Mouse (Mus musculus) forebrain, embryonic 14.5 days (tissue): ENCODE measurements around the gene Pptc7. TPM values are rescaled to one million over a fixed set of nuclear protein-coding genes. Genes with fewer than 3 reads are reported as not detected.

ENCODE experiments used
- ATAC-seq: fragments of 200-750 bp; cut with Nextera tagmentation; 2 replicates; pipeline ENCODE4 v1.8.0; 2017; ENCODE audit warnings: mild to moderate bottlenecking, moderate library complexity
- DNase-seq: peaks from one replicate; pipeline ENCODE4 v3.0.0-alpha.2; 2015; ENCODE audit warnings: low spot score
- H3K27ac ChIP-seq: fragments of 300-500 bp; sonication (generic); 2 replicates; pipeline ENCODE4 v1.5.1; 2014; ENCODE audit warnings: low read depth, mild to moderate bottlenecking, control low read depth, low read length, moderate library complexity
- H3K27me3 ChIP-seq: fragments of 300-500 bp; sonication (generic); replicated peaks from 2 replicates; pipeline ENCODE4 v1.6.1; 2014; ENCODE audit warnings: low read length, control low read depth, mixed read lengths; ENCODE audit not compliant: control insufficient read depth, insufficient read depth
- H3K36me3 ChIP-seq: fragments of 300-500 bp; sonication (generic); 2 replicates; pipeline ENCODE4 v1.6.1; 2014; ENCODE audit warnings: low read length, control low read depth; ENCODE audit not compliant: control insufficient read depth, insufficient read depth
- H3K4me1 ChIP-seq: fragments of 300-500 bp; sonication (generic); 2 replicates; pipeline ENCODE4 v1.6.1; 2014; ENCODE audit warnings: antibody characterized with exemption, low read length, control low read depth; ENCODE audit not compliant: control insufficient read depth, insufficient read depth
- H3K4me2 ChIP-seq: fragments of 300-500 bp; sonication (generic); 2 replicates; pipeline ENCODE4 v1.6.1; 2014; ENCODE audit warnings: mild to moderate bottlenecking, control low read depth, low read length
- H3K4me3 ChIP-seq: fragments of 300-500 bp; sonication (generic); 2 replicates; pipeline ENCODE4 v1.5.1; 2014; ENCODE audit warnings: low read depth, low read length, control low read depth
- H3K9ac ChIP-seq: fragments of 300-500 bp; sonication (generic); 2 replicates; pipeline ENCODE4 v1.6.1; 2014; ENCODE audit warnings: mild to moderate bottlenecking, low read length, control low read depth, moderate library complexity
- H3K9me3 ChIP-seq: fragments of 300-500 bp; sonication (generic); replicated peaks from 2 replicates; pipeline ENCODE4 v1.6.1; 2016; ENCODE audit warnings: low read length, control low read depth, mixed read lengths; ENCODE audit not compliant: control insufficient read depth
- WGBS: fragments of 180-500 bp; shearing (Covaris S2); extraction: QIAGEN DNeasy Blood & Tissue Kit; methylation state at CpG from one replicate; pipeline ENCODE4 v1.1.7; 2014; 5-methylcytosine and 5-hydroxymethylcytosine counted together
- polyA plus RNA-seq: library from polyadenylated mRNA; unstranded; fragments of >200 nt; fragmentation: Nextera tagmentation; extraction: Ambion mirVana; gene quantifications from 2 replicates; pipeline ENCODE4 v1.2.1, GENCODE M21; 2014

Gene Pptc7
- polyA plus RNA-seq, 1 experiment from 2014 or later: 5.2 TPM

GRCm38 (mm10) chr5:122245186-122245585 is 39.0 kb upstream of the Pptc7 start:
- Histone ChIP-seq H3K27ac (peak overlapping the region; percentile 39; the same call in 1 of the 2 replicates), H3K9ac (no peak overlapping the region), H3K9me3 (no peaks in the 10 kb centered on the region), H3K4me3 (no peak overlapping the region), H3K4me2 (no peak overlapping the region), H3K27me3 (no peaks in the 10 kb centered on the region), H3K4me1 (peaks cover 13% of the 10 kb centered on the region), H3K36me3 (peaks cover 38% of the 10 kb centered on the region)
- ATAC-seq: no peak
- peak; percentile 56 for DNase-seq
- 51% methylated on average over 3 of the region's 3 CpGs for WGBS

- Histone ChIP-seq H3K36me3 (peaks cover 38% of the 10 kb centered on the region), H3K4me2 (no peak overlapping the region)
Measured at GRCm38 (mm10) chr5:122246547-122247167, 37.5 kb upstream of the Pptc7 start.

GRCm38 (mm10) chr5:122247529-122247928 is 36.6 kb upstream of the Pptc7 start:
- no peak for DNase-seq
- ATAC-seq: no peak
- 91% methylated on average over 11 of the region's 11 CpGs for WGBS

More at GRCm38 (mm10) chr5:122246547-122247167, 37.5 kb upstream of the Pptc7 start:
- no peak for ATAC-seq
- Histone ChIP-seq H3K27ac (peak overlapping the region; percentile 17; the same call in 1 of the 2 replicates), H3K4me3 (no peak overlapping the region), H3K27me3 (no peaks in the 10 kb centered on the region), H3K4me1 (peaks cover 13% of the 10 kb centered on the region), H3K9me3 (no peaks in the 10 kb centered on the region), H3K9ac (no peak overlapping the region)
- WGBS: 83% methylated on average over 10 of the region's 10 CpGs
- no peak for DNase-seq

GRCm38 (mm10) chr5:122247934-122248333 is 36.2 kb upstream of the Pptc7 start:
- ATAC-seq: no peak
- Histone ChIP-seq H3K4me3 (no peak overlapping the region), H3K9ac (no peak overlapping the region), H3K27ac (no peak overlapping the region), H3K27me3 (no peaks in the 10 kb centered on the region), H3K36me3 (peaks cover 29% of the 10 kb centered on the region), H3K9me3 (no peaks in the 10 kb centered on the region), H3K4me1 (peaks cover 16% of the 10 kb centered on the region), H3K4me2 (no peak overlapping the region)
- no peak for DNase-seq
- 94% methylated on average over 7 of the region's 7 CpGs for WGBS

More at GRCm38 (mm10) chr5:122247529-122247928, 36.6 kb upstream of the Pptc7 start:
- Histone ChIP-seq H3K27ac (no peak overlapping the region), H3K9ac (no peak overlapping the region), H3K36me3 (peaks cover 29% of the 10 kb centered on the region), H3K27me3 (no peaks in the 10 kb centered on the region), H3K9me3 (no peaks in the 10 kb centered on the region), H3K4me3 (no peak overlapping the region), H3K4me1 (peaks cover 16% of the 10 kb centered on the region), H3K4me2 (no peak overlapping the region)

GRCm38 (mm10) chr5:122249281-122249680 is 34.9 kb upstream of the Pptc7 start:
- ATAC-seq (no peak), DNase-seq (no peak)
- Histone ChIP-seq H3K4me3 (no peak overlapping the region), H3K27ac (no peak overlapping the region), H3K9me3 (no peaks in the 10 kb centered on the region), H3K27me3 (no peaks in the 10 kb centered on the region), H3K4me2 (no peak overlapping the region), H3K9ac (no peak overlapping the region), H3K4me1 (peaks cover 8% of the 10 kb centered on the region), H3K36me3 (peaks cover 39% of the 10 kb centered on the region)
- 83% methylated on average over 4 of the region's 4 CpGs for WGBS

- no peaks in the 10 kb centered on the region for H3K27me3 ChIP-seq
- H3K4me2 ChIP-seq: no peak overlapping the region
- H3K27ac ChIP-seq: 0 out of 2 replicates have a peak overlapping the region, but pooled peaks have one; percentile 9
- peaks cover 63% of the 10 kb centered on the region for H3K36me3 ChIP-seq
- no peaks in the 10 kb centered on the region for H3K9me3 ChIP-seq
- DNase-seq (peak; percentile 76), ATAC-seq (peak; percentile 62; the same call in 1 of the 2 replicates)
- H3K4me3 ChIP-seq: no peak overlapping the region
- WGBS: 57% methylated on average over 17 of the region's 17 CpGs
- H3K4me1 ChIP-seq: 0 out of 2 replicates have a peak, but pooled peaks cover 3% of the 10 kb centered on the region
- no peak overlapping the region for H3K9ac ChIP-seq
Measured at GRCm38 (mm10) chr5:122251895-122252606, 32.1 kb upstream of the Pptc7 start.

- 84% methylated on average over 6 of the region's 6 CpGs for WGBS
- peaks cover 61% of the 10 kb centered on the region for H3K36me3 ChIP-seq
- peaks cover under 1% of the 10 kb centered on the region; the same call in 1 of the 2 replicates for H3K4me1 ChIP-seq
- H3K9ac ChIP-seq: no peak overlapping the region
- H3K4me2 ChIP-seq: no peak overlapping the region
- no peak overlapping the region for H3K27ac ChIP-seq
- DNase-seq (no peak), ATAC-seq (no peak)
- H3K4me3 ChIP-seq: no peak overlapping the region
- no peaks in the 10 kb centered on the region for H3K27me3 ChIP-seq
- H3K9me3 ChIP-seq: no peaks in the 10 kb centered on the region
Measured at GRCm38 (mm10) chr5:122258027-122258741, 26.0 kb upstream of the Pptc7 start.

GRCm38 (mm10) chr5:122262104-122262503 is 22.1 kb upstream of the Pptc7 start:
- H3K9me3 ChIP-seq: no peaks in the 10 kb centered on the region
- H3K36me3 ChIP-seq: peaks cover 25% of the 10 kb centered on the region
- no peaks in the 10 kb centered on the region for H3K27me3 ChIP-seq
- H3K9ac ChIP-seq: no peak overlapping the region
- no peak for ATAC-seq
- no peak overlapping the region for H3K27ac ChIP-seq
- WGBS: 48% methylated on average over 7 of the region's 7 CpGs
- peaks cover 6% of the 10 kb centered on the region for H3K4me1 ChIP-seq
- DNase-seq: no peak
- no peak overlapping the region for H3K4me3 ChIP-seq
- no peak overlapping the region for H3K4me2 ChIP-seq
